Mouse (Mus musculus): ENCODE data around the gene Cchcr1.
"Not testable (repeated sequence)": the region's sequence is repeated elsewhere in the genome, so short reads cannot be mapped to it uniquely, and the experiment has no call there.

The Cchcr1 gene

GRCm38 (mm10) chr17:35516652-35517500, at the start of gene Cchcr1, which contains the start of gene Tcf19:
TSS of gene Cchcr1 (plus strand) at chr17:35517100.
TSS of gene Tcf19 (minus strand) at chr17:35516824.
- DNase-seq: peak; percentile 84 to 85

DNA sequence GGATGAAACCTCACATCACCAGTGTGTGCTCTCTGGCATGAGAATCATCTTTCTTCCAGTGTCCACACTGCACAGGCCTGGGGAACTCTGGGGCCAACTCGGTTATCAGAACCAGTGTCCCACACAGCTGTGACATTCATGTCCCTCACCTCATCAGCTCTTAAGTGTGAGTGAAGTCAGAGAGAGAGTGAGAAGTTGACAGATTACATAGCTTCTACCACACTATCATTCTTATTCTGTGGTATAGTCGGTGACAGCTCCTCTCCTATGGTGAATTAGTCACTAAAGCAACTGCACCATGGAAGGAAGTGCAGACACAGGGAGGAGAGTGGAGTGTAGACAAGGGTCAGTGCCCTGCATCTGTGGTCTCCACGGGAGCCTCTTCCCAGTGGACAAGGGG, 48.0 kb upstream of the Cchcr1 start:
- DNase-seq: not testable (repeated sequence)

DNA sequence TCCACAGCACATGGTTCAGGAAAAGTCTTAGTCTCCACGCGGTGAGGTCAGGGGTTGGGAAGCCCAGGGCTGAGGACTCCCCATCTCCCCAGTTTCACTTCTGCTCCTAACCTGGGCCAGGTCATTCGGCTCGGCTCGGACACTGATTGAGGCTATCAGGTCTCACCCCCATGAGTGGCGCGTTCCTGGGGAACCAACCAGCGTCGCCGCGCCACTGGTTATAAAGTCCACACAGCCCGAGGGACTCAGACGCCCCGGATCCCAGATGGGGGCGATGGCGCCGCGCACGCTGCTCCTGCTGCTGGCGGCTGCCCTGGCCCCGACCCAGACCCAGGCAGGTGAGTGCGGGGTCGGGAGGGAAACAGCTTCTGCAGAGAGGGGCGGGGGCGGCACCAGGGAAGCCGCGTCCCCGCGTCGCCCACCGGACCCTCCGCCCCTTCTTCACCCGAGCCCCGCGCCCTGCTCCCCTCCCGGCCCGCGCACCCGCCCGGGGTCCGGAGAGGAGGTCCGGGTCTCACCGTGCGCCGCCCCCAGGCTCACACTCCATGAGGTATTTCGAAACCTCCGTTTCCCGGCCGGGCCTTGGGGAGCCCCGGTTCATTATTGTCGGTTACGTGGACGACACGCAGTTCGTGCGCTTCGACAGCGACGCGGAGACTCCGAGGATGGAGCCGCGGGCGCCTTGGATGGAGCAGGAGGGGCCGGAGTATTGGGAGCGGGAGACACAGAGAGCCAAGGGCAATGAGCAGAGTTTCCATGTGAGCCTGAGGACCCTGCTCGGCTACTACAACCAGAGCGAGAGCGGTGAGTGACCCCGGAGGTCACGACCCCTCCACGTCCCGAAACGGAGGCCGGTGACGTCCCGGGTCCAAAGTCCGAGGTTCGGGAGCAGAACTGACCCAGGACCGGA, 46.8 kb upstream of the Cchcr1 start, which contains the start of gene H2-Q10:
Gene H2-Q10 (plus strand): TSS at position 248 of the 910 bp plus-strand sequence.
- DNase-seq: no peak

DNA sequence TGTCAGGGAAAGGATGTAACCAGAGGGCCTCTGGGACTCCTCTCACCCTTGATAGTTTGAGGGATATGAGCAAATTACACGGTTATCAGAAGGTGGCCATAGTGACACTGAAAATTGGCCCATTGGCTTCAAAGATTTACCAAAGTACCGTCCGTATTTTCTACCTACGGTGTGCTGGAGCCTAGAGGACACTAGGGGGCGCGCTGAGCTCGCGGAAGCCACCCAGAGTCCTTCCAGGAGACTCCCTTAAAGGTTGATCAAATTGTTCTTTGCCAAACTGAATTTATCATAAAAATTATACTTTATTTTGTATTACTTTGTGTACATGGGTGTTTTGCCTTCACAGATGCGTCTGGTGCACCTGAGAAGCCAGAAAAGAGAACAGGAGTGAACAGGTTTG, 32.8 kb upstream of the Cchcr1 start:
- DNase-seq: peak; percentile 72 to 77

- no peak for DNase-seq
Measured at GRCm38 (mm10) chr17:35485702-35486101, 31.2 kb upstream of the Cchcr1 start.

- DNase-seq: no peak
Measured at GRCm38 (mm10) chr17:35486726-35487125, 30.2 kb upstream of the Cchcr1 start.

GRCm38 (mm10) chr17:35488041-35488440, 28.9 kb upstream of the Cchcr1 start:
- DNase-seq: no peak

DNA sequence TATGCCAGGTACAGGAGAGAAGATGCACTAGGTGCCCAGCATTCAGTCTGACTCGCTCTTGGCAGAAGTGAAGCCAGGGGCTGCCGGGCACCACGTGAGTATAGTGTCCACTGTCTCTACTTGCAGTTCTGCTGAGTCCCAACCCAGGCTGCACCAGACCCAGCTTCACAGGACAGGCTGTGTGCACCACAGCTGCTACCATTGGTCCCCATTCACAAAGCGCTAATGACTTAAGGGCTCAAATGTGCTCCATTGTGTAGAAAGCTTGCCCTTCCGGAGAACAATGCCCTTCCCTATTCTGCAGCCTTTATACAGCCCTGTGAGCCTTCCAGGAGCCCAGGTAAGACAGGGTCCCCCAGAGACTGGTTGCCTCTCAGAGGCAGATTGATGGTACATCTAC, 26.6 kb upstream of the Cchcr1 start:
- no peak for DNase-seq

DNA sequence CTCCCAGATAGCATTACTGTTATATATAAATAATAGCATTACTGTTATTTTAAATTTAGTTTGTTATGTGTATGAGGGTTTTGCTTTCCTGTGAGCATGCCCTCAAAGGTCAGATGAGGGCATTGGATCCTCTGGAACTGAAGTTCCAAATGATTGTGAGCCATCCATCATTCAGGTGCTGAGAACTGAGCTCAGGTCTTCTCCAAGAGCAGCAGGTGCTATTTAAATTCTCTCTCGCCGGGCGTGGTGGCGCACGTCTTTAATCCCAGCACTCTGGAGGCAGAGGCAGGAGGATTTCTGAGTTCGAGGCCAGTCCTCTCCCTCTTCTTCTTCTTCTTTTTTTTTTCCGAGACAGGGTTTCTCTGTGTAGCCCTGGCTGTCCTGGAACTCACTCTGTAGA, 19.8 kb upstream of the Cchcr1 start:
- no peak for DNase-seq

GRCm38 (mm10) chr17:35502226-35502625, 14.7 kb upstream of the Cchcr1 start:
- no peak for DNase-seq

DNA sequence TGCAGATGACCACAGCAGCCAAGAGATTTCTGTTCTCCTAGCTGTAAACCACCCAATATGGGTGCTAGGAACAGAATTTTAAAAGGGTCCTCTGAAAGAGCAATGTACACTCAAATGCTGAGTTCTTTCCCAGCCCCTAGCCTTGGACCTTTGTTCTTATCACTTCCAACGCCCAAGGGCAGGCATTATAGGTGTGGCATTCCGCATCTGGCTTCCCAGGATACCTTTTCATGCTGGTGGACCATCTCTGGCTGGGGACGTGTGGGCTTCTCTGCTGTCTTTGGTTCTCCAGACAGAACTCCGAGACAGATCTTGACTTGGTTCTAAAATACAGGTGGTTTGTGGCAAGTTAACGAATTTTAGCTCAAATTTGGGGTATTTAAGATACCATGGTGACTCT, 14.1 kb upstream of the Cchcr1 start:
- DNase-seq: no peak

GRCm38 (mm10) chr17:35503849-35504248, 13.1 kb upstream of the Cchcr1 start:
- no peak for DNase-seq

- DNase-seq: no peak
Measured at GRCm38 (mm10) chr17:35504628-35505481, 12.0 kb upstream of the Cchcr1 start.

DNA sequence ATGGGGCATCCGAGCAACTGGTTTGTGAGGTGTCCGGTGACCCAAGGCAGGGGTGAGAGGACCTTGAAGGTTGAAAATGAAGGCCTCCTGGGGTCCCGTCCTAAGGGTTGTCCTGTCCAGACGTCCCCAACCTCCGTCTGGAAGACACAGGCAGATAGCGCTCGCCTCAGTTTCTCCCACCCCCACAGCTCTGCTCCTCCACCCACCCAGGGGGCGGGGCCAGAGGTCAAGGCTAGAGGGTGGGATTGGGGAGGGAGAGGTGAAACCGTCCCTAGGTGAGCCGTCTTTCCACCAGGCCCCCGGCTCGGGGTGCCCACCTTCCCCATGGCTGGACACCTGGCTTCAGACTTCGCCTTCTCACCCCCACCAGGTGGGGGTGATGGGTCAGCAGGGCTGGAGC, 11.1 kb upstream of the Cchcr1 start, which contains the start of gene Pou5f1:
Gene Pou5f1 (plus strand): TSS at position 243 of the 400 bp plus-strand sequence.
- DNase-seq: no peak

DNA sequence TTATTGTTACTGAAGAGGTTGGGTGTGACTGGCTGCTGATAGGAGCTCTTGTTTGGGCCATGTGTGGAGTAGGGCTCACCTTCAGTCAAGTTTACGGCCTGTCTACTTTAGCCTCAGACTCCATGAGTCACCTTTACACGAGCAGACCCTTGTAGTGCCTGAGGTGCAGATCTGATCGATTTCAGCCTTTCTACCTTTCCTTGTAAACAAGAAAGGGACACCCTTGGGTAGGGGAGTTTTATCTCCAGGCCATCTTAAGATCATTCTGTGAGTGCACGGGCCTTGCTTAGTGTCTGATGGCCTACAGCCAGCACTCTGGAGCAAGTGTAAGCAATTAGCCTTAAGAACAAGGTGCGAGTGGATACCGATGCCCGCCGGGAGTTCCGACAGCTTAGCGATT, 10.0 kb upstream of the Cchcr1 start:
- DNase-seq: no peak

DNA sequence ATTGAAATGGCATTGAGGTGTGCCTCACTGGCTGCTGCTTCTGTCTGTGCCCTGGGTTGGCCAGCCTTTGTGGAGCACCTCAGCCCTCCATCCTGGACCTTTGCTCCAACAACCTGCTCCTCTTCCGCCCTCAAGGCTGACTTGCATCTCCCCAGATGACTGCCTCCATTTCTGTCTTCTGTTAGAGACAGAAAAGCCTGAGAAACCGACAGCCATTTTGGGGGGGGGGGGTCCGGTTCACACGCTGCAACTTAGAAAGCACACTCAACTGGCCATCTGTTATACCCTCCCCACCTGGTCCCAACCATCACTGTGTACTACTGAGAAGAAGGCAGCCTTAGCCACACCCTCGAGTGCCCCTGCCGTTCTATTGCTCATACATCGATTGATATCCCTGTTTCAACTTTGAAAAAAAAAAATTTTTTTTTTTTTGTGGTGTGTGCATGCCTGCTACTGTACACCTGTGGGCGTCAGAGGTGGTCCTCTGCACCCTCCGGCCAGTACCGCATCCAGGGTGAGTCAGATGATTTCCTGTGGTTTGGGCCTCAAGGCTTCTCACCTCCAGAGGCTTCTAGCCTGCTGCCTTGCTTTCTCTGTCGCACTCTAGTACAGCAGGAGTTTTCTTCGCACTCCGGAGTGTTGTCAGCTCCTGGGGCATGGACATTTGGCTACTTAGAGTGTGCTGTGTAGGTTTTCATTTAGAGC, 9.2 kb upstream of the Cchcr1 start:
- DNase-seq: no peak

DNA sequence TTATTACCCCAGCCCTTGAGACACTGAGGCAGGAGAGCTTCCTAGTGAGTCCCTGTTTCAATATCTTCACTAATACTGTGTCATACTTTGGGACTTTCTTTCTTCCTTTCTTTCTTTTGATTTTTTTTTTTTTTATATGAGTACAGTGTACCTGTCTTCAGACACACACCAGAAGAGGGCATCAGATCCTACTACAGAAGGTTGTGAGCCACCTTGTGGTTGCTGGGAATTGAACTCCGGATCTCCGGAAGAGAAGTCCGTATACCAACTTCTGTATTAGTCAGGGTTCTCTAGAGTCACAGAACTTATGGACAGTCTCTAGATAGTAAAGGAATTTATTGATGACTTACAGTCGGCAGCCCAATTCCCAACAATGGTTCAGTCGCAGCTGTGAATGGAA, 8.6 kb upstream of the Cchcr1 start:
- not testable (repeated sequence) for DNase-seq

- DNase-seq: peak; percentile 46 to 52
Measured at GRCm38 (mm10) chr17:35509284-35509683, 7.6 kb upstream of the Cchcr1 start.

DNA sequence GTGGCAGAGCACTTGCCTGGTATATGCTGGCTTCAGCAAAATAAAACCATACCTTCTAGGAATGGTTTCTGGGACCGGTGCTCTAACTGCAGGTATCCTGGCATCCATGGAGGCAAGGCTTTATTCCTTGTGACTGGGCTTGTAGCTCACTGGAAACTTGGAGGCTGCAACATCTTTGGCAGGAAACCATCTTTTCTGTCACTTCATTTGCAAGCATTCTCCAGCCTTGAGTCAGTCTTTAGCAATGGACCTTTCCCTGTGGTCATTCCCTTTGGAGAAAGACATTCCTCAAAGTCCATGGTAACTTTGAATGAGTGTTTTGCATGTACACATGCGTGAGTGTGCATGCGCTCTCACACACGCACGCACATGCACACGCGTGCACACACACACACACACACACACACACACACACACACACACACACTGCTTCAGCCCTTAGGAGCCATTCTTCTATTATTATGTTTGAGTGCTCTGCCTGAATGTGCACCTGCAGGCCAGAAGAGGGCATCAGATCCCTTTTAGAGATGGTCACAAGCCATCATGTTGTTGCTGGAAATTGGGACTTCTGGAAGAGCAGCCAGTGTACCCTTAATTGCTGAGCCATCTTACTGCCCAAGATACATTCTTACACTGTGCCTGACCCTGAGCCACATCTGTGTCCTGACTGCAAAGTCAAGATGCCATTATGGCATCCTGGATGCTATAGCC, 3.8 kb upstream of the Cchcr1 start:
- DNase-seq: no peak

DNA sequence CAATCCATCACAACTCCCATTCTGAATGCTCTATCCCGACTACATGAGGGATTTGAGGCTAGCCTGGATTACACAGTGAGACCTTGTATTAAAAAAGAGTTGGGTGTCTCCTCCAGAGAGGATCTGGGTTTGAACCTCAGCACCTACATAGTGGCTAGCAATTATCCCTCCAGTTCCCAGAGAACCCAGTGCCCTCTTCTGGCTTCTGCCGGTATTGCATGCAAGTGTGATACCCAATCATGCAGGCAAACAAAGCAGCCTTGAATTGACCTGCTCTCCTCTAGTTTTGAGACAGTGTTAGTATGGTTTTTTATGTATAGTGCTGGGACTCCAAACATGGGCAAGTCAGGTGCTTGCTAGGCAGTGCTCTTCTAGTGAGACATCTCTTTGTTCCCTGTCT, 3.0 kb upstream of the Cchcr1 start:
- peak; percentile 85 to 86 for DNase-seq

- no peak for DNase-seq
Measured at GRCm38 (mm10) chr17:35514756-35515155, 2.1 kb upstream of the Cchcr1 start.

Data from B cell, adult 2 months (primary cell).